Comparison of ENCODE assay signal across 8 mouse cellular contexts in the genomic region with DNA sequence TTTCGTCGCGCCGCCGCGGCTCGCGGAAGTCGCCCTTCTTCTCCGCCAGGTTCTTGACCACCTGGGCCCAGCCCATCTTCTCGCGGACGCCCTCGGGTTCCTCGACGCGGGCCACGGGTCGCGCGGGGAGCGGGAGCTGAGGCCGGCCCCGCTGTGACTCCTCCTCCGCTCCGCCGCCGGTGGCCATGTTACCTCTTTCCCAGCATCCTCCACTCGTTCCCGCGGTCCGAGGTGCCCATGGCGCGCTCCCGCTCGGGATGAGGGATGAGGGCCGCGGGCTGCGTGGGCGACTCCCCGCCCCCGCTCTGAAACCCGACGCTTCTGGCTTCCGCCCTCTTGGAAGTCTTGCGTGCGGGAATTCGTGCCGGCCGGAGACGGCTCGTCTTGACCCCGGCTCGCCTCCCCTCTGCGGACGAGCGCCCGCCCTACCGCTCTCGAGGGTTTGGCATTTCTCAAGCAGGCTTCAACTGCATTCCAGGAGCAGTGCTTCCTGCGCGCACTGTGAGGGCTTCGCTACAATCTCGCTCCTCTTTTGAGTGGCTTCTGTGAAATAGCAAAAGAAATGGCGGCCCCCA. TPM values are rescaled to one million over a fixed set of nuclear protein-coding genes. Genes with fewer than 3 reads are reported as not detected.
DNase-seq lines count a peak whose midpoint lies in the region; ATAC-seq and TF ChIP-seq lines count a peak whose summit lies in the region.

A gene (minus strand): TSS at position 437 of the 575 bp plus-strand sequence.

- ATAC-seq in CD4-positive, CD25-positive, alpha-beta regulatory T cell, adult 4 months = peak; percentile 81
- ATAC-seq in forebrain, embryonic 11.5 days (replicated peaks; ENCODE audit: low FRiP score) = peak; percentile 76
- peak; percentile 84 for ATAC-seq in heart, embryonic 14.5 days (ENCODE audit: insufficient number of reproducible peaks, insufficient read depth, low FRiP score, low read depth)
- ATAC-seq in kidney, postnatal 0 days (replicated peaks; ENCODE audit: low FRiP score, low read depth) = peak; percentile 85
- peak; percentile 78 for ATAC-seq in midbrain, embryonic 16.5 days

- H3K9ac ChIP-seq in forebrain, embryonic 11.5 days (ENCODE audit: low read length) = peak within 1 kb of the TSS; percentile 99
- H3K9ac ChIP-seq in heart, embryonic 14.5 days (ENCODE audit: low read length) = peak within 1 kb of the TSS; percentile 100
- H3K9ac ChIP-seq in kidney, postnatal 0 days (ENCODE audit: low read depth, low read length) = peak within 1 kb of the TSS; percentile 98
- peak within 1 kb of the TSS; percentile 80 for H3K9ac ChIP-seq in midbrain, embryonic 16.5 days (ENCODE audit: low read depth, low read length)

- peak within 1 kb of the TSS; percentile 95 for H3K4me3 ChIP-seq in forebrain, embryonic 11.5 days (ENCODE audit: low read depth, low read length)
- H3K4me3 ChIP-seq in heart, embryonic 14.5 days (ENCODE audit: control insufficient read depth in 1 of 2, insufficient read depth in 1 of 2, low read depth in 1 of 2, low read length in 2 of 2) = peak within 1 kb of the TSS; percentile 82 to 94
- H3K4me3 ChIP-seq in kidney, postnatal 0 days (replicated peaks; ENCODE audit: low read depth, low read length) = peak within 1 kb of the TSS; percentile 93
- peak within 1 kb of the TSS; percentile 72 for H3K4me3 ChIP-seq in midbrain, embryonic 16.5 days (ENCODE audit: low read depth, low read length)

- peaks cover 5% of the 10 kb centered on the region for H3K9me3 ChIP-seq in forebrain, embryonic 11.5 days (ENCODE audit: control insufficient read depth, low read length)
- H3K9me3 ChIP-seq in heart, embryonic 14.5 days (ENCODE audit: control insufficient read depth, low read length) = 0 out of 2 replicates have a peak, but pooled peaks cover 6% of the 10 kb centered on the region
- H3K9me3 ChIP-seq in kidney, postnatal 0 days (replicated peaks; ENCODE audit: low read length) = no peaks in the 10 kb centered on the region
- no peaks in the 10 kb centered on the region for H3K9me3 ChIP-seq in midbrain, embryonic 16.5 days (replicated peaks; ENCODE audit: control insufficient read depth, low read length, poor library complexity, severe bottlenecking)

- no peaks in the 10 kb centered on the region for H3K36me3 ChIP-seq in forebrain, embryonic 11.5 days (ENCODE audit: control insufficient read depth, insufficient read depth, low read length)
- peaks cover 7% of the 10 kb centered on the region; the same call in 1 of the 2 replicates for H3K36me3 ChIP-seq in heart, embryonic 14.5 days (ENCODE audit: control insufficient read depth, insufficient read depth, low read length)
- no peaks in the 10 kb centered on the region for H3K36me3 ChIP-seq in kidney, postnatal 0 days (ENCODE audit: insufficient read depth, low read length)
- no peaks in the 10 kb centered on the region for H3K36me3 ChIP-seq in midbrain, embryonic 16.5 days (ENCODE audit: control insufficient read depth, insufficient read depth, low read length)

- H3K4me1 ChIP-seq in forebrain, embryonic 11.5 days (replicated peaks; ENCODE audit: control insufficient read depth, insufficient read depth, low read length) = peaks cover 19% of the 10 kb centered on the region
- peaks cover 20 to 33% of the 10 kb centered on the region in 2 experiments for H3K4me1 ChIP-seq in heart, embryonic 14.5 days (ENCODE audit: control insufficient read depth in 2 of 2, insufficient read depth in 2 of 2, low read length in 2 of 2)
- peaks cover 30% of the 10 kb centered on the region for H3K4me1 ChIP-seq in kidney, postnatal 0 days (replicated peaks; ENCODE audit: insufficient read depth, low read length)
- peaks cover 38% of the 10 kb centered on the region for H3K4me1 ChIP-seq in midbrain, embryonic 16.5 days (ENCODE audit: control insufficient read depth, insufficient read depth, low read length)

- TF ChIP-seq CTCF in kidney, postnatal 0 days (IDR thresholded peaks at IDR 0.05; ENCODE audit: low read depth) = 0 out of 2 replicates have a peak, but pooled peaks have one; percentile 18

- H3K27me3 ChIP-seq in forebrain, embryonic 11.5 days (ENCODE audit: control insufficient read depth, insufficient read depth, low read length) = no peaks in the 10 kb centered on the region
- H3K27me3 ChIP-seq in heart, embryonic 14.5 days (ENCODE audit: control insufficient read depth, insufficient read depth, low read length) = no peaks in the 10 kb centered on the region
- H3K27me3 ChIP-seq in kidney, postnatal 0 days (ENCODE audit: insufficient read depth, low read length) = no peaks in the 10 kb centered on the region
- H3K27me3 ChIP-seq in midbrain, embryonic 16.5 days (ENCODE audit: control insufficient read depth, insufficient read depth, low read depth, low read length) = no peaks in the 10 kb centered on the region

- peak; percentile 76 for DNase-seq in c-Kit-positive CD71-positive TER-119-positive erythroid progenitor cells, embryonic 14.5 days (ENCODE audit: low spot score)
- peak; percentile 95 for DNase-seq in forebrain, embryonic 11.5 days (ENCODE audit: low spot score)
- DNase-seq in kidney, postnatal 0 days (ENCODE audit: low spot score) = peak; percentile 97
- DNase-seq in liver = peak; percentile 87
- peak; percentile 81 to 82 for DNase-seq in spleen, postnatal 10 days (ENCODE audit: low spot score in 2 of 2)

- H3K27ac ChIP-seq in forebrain, embryonic 11.5 days (ENCODE audit: low read depth, low read length) = peak within 1 kb of the TSS; percentile 98
- peak within 1 kb of the TSS; percentile 96 to 99 for H3K27ac ChIP-seq in heart, embryonic 14.5 days (replicated peaks in 1 of 2; ENCODE audit: control insufficient read depth in 1 of 2, insufficient read depth in 1 of 2, low read depth in 2 of 2, low read length in 2 of 2)
- peak within 1 kb of the TSS; percentile 99 for H3K27ac ChIP-seq in kidney, postnatal 0 days
- peak within 1 kb of the TSS; percentile 94 for H3K27ac ChIP-seq in midbrain, embryonic 16.5 days (ENCODE audit: low read length)

- WGBS in forebrain, embryonic 11.5 days = under 1% methylated on average over 60 of the region's 65 CpGs
- WGBS in heart, embryonic 14.5 days = under 1% methylated on average over 65 of the region's 65 CpGs
- under 1% methylated on average over 55 of the region's 65 CpGs for WGBS in kidney, postnatal 0 days
- under 1% methylated on average over 53 of the region's 65 CpGs for WGBS in midbrain, embryonic 16.5 days

- H3K4me2 ChIP-seq in forebrain, embryonic 11.5 days (ENCODE audit: low read depth, low read length, severe bottlenecking) = peak within 1 kb of the TSS; percentile 89
- peak within 1 kb of the TSS; percentile 93 for H3K4me2 ChIP-seq in heart, embryonic 14.5 days (ENCODE audit: low read length)
- peak within 1 kb of the TSS; percentile 68 for H3K4me2 ChIP-seq in kidney, postnatal 0 days (ENCODE audit: low read length)
- peak within 1 kb of the TSS; percentile 88 for H3K4me2 ChIP-seq in midbrain, embryonic 16.5 days (ENCODE audit: low read length)

RNA-seq across cellular contexts. Expression of the gene that starts here (rescaled TPM):
- under 1 TPM; 0.57 to 0.75 TPM for polyA plus RNA-seq in CD4-positive, CD25-positive, alpha-beta regulatory T cell, adult 4 months (2017; shearing (Covaris generic))
- polyA plus RNA-seq in forebrain, embryonic 11.5 days (2014; fragmentation: Nextera tagmentation; extraction: Ambion mirVana) = 59.4 and 63.9 TPM in 2 replicates
- polyA plus RNA-seq in heart, embryonic 14.5 days (2014; fragmentation: Nextera tagmentation; extraction: Ambion mirVana) = 35.7 and 36.1 TPM in 2 replicates
- polyA plus RNA-seq in kidney, postnatal 0 days (2015; fragmentation: Nextera tagmentation; extraction: Ambion mirVana) = 28.3 and 31.0 TPM in 2 replicates
- polyA plus RNA-seq in midbrain, embryonic 16.5 days (2015; fragmentation: Nextera tagmentation; extraction: Ambion mirVana) = 12.6 and 14.7 TPM in 2 replicates

Comparison
In these comparisons a context has a peak if more than half of its experiments do, and no peak if none do; other contexts are left out.
1. Peak in every context shown above with its lines: DNase-seq, ATAC-seq, H3K4me3 ChIP-seq and H3K27ac ChIP-seq.
2. Peak in ATAC-seq in CD4-positive, CD25-positive, alpha-beta regulatory T cell, adult 4 months; RNA of the gene not detected or under 1 TPM.